Mouse (Mus musculus) liver, postnatal 0 days (tissue): ENCODE results near the gene Cdc42se1. TPM values are rescaled to one million over a fixed set of nuclear protein-coding genes. Genes with fewer than 3 reads are reported as not detected.

ENCODE experiments used
- ATAC-seq: fragments of 200-750 bp; cut with Nextera tagmentation; 2 replicates; pipeline ENCODE4 v1.8.0; 2017; ENCODE audit warnings: mild to moderate bottlenecking, moderate library complexity
- DNase-seq: peaks from one replicate; pipeline ENCODE4 v3.0.0-alpha.2; 2016
- H3K27ac ChIP-seq: fragments of 300-500 bp; sonication (generic); 2 replicates; pipeline ENCODE4 v1.5.1; 2014; ENCODE audit warnings: antibody characterized with exemption, moderate library complexity, mild to moderate bottlenecking, low read depth
- H3K27me3 ChIP-seq: fragments of 300-500 bp; sonication (generic); 2 replicates; pipeline ENCODE4 v1.6.1; 2014; ENCODE audit warnings: low read length, control low read depth, mixed read lengths; ENCODE audit not compliant: insufficient read depth
- H3K36me3 ChIP-seq: fragments of 300-500 bp; sonication (generic); replicated peaks from 2 replicates; pipeline ENCODE4 v1.6.1; 2014; ENCODE audit warnings: mild to moderate bottlenecking, control low read depth, low read length, moderate library complexity, mixed read lengths; ENCODE audit not compliant: insufficient read depth
- H3K4me1 ChIP-seq: fragments of 300-500 bp; sonication (generic); 2 replicates; pipeline ENCODE4 v1.6.1; 2014; ENCODE audit warnings: antibody characterized with exemption, mild to moderate bottlenecking, control low read depth; ENCODE audit not compliant: insufficient read depth
- H3K4me2 ChIP-seq: fragments of 300-500 bp; sonication (generic); 2 replicates; pipeline ENCODE4 v1.6.1; 2014; ENCODE audit warnings: low read depth, mild to moderate bottlenecking, low read length, moderate library complexity, mixed read lengths
- H3K4me3 ChIP-seq: fragments of 300-500 bp; sonication (generic); 2 replicates; pipeline ENCODE4 v1.5.1; 2014; ENCODE audit warnings: low read depth, low read length
- H3K9ac ChIP-seq: fragments of 300-500 bp; sonication (generic); replicated peaks from 2 replicates; pipeline ENCODE4 v1.6.1; 2014; ENCODE audit warnings: mild to moderate bottlenecking, moderate library complexity
- H3K9me3 ChIP-seq: fragments of 300-500 bp; sonication (generic); 2 replicates; pipeline ENCODE4 v1.6.1; 2016; ENCODE audit warnings: mild to moderate bottlenecking, control low read depth, low read length, mixed read lengths
- CTCF ChIP-seq: sonication (generic); IDR thresholded peaks from 2 replicates; pipeline ENCODE4 v1.5.1; 2016; ENCODE audit warnings: antibody characterized with exemption, low read depth
- EP300 ChIP-seq: IDR thresholded peaks from 2 replicates; pipeline ENCODE4 v1.6.1; 2016; ENCODE audit warnings: antibody characterized with exemption, low read depth, mild to moderate bottlenecking
- WGBS: fragments of 180-500 bp; shearing (Covaris S2); extraction: QIAGEN DNeasy Blood & Tissue Kit; methylation state at CpG from one replicate; pipeline ENCODE4 v1.1.7; 2014; ENCODE audit not compliant: insufficient replicate concordance; 5-methylcytosine and 5-hydroxymethylcytosine counted together
- polyA plus RNA-seq: library from polyadenylated mRNA; unstranded; fragments of >200 nt; fragmentation: Nextera tagmentation; extraction: Ambion mirVana; gene quantifications from 2 replicates; pipeline ENCODE4 v1.2.1, GENCODE M21; 2015

Gene Cdc42se1
- polyA plus RNA-seq, 1 experiment from 2014 or later: 31.7 TPM

- WGBS: 60% methylated on average over 6 of the region's 6 CpGs
- Histone ChIP-seq H3K4me1 (peaks cover 23% of the 10 kb centered on the region), H3K9ac (peak overlapping the region; percentile 96), H3K4me3 (peak overlapping the region; percentile 92), H3K9me3 (no peaks in the 10 kb centered on the region), H3K4me2 (peak overlapping the region; percentile 72), H3K27ac (peak overlapping the region; percentile 99), H3K27me3 (no peaks in the 10 kb centered on the region), H3K36me3 (peaks cover 21% of the 10 kb centered on the region)
- no peak for TF ChIP-seq EP300
- no peak for TF ChIP-seq CTCF
- ATAC-seq (no peak), DNase-seq (peak; percentile 38)
Measured at GRCm38 (mm10) chr3:95218466-95219137, 9.9 kb upstream of the Cdc42se1 start.

DNA sequence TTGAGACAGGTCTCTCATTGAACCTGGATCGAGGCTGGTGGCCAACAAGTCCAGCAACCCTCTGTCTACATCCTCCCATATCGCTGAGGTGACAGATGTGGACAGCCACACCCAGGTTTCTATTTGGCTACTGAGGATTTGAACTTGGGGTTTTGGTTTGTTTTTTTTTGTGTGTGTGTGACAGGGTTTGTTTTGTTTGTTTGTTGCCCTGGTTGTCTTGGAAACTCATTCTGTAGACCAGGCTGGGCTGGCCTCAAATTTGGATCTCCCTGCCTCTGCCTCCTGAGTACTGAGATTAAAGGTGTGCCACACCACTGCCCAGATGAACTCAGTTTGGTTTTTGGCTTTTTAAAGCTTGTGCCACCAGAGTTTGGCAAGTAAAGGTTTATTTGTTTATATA, 5.5 kb upstream of the Cdc42se1 start:
- H3K4me3 ChIP-seq: no peak overlapping the region
- TF ChIP-seq EP300 (no peak), CTCF (no peak)
- no peak overlapping the region for H3K27ac ChIP-seq
- ATAC-seq: no peak
- H3K9ac ChIP-seq: no peak overlapping the region
- H3K4me2 ChIP-seq: no peak overlapping the region
- no peaks in the 10 kb centered on the region for H3K9me3 ChIP-seq
- H3K27me3 ChIP-seq: no peaks in the 10 kb centered on the region
- peaks cover 10% of the 10 kb centered on the region for H3K4me1 ChIP-seq
- 84% methylated on average over 2 of the region's 2 CpGs for WGBS
- H3K36me3 ChIP-seq: 0 out of 2 replicates have a peak, but pooled peaks cover 6% of the 10 kb centered on the region
- no peak for DNase-seq

DNA sequence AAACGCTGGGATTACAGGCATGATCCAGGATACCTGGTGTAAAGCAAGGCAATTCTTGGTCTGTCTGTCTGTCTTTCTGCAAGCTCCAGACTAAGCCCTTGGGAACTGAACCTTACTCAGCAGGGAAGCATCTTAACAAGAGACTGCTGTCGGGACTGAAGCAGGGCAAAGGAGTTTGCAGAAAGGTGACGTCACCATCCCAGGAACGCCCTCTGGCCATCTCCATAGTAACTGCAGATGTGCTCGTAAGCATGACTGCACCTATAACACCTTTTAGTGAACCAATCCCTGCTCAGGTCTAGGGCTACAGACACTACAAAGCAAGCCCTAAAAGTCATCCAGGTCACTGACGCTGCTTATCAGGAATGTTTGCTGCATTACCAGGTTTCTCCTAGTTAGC, 4.2 kb upstream of the Cdc42se1 start:
- H3K4me3 ChIP-seq: no peak overlapping the region
- H3K4me2 ChIP-seq: no peak overlapping the region
- no peak overlapping the region for H3K9ac ChIP-seq
- no peaks in the 10 kb centered on the region for H3K27me3 ChIP-seq
- 0 out of 2 replicates have a peak, but pooled peaks cover 6% of the 10 kb centered on the region for H3K36me3 ChIP-seq
- TF ChIP-seq EP300 (no peak), CTCF (no peak)
- DNase-seq (peak; percentile 38), ATAC-seq (no peak)
- H3K4me1 ChIP-seq: peaks cover 3% of the 10 kb centered on the region; the same call in 1 of the 2 replicates
- no peak overlapping the region for H3K27ac ChIP-seq
- no peaks in the 10 kb centered on the region for H3K9me3 ChIP-seq
- 59% methylated on average over 6 of the region's 6 CpGs for WGBS

GRCm38 (mm10) chr3:95227214-95227613, 1.3 kb upstream of the Cdc42se1 start:
- no peak for TF ChIP-seq CTCF
- TF ChIP-seq EP300: no peak
- Histone ChIP-seq H3K9me3 (no peaks in the 10 kb centered on the region), H3K4me1 (peaks cover 27% of the 10 kb centered on the region), H3K9ac (no peak overlapping the region; the same call in 1 of the 2 replicates), H3K36me3 (peaks cover 5% of the 10 kb centered on the region), H3K4me2 (peak overlapping the region; percentile 95), H3K27ac (no peak overlapping the region), H3K4me3 (no peak overlapping the region), H3K27me3 (no peaks in the 10 kb centered on the region)
- ATAC-seq: no peak
- DNase-seq: no peak
- WGBS: 29% methylated on average over 1 of the region's 1 CpGs

DNA sequence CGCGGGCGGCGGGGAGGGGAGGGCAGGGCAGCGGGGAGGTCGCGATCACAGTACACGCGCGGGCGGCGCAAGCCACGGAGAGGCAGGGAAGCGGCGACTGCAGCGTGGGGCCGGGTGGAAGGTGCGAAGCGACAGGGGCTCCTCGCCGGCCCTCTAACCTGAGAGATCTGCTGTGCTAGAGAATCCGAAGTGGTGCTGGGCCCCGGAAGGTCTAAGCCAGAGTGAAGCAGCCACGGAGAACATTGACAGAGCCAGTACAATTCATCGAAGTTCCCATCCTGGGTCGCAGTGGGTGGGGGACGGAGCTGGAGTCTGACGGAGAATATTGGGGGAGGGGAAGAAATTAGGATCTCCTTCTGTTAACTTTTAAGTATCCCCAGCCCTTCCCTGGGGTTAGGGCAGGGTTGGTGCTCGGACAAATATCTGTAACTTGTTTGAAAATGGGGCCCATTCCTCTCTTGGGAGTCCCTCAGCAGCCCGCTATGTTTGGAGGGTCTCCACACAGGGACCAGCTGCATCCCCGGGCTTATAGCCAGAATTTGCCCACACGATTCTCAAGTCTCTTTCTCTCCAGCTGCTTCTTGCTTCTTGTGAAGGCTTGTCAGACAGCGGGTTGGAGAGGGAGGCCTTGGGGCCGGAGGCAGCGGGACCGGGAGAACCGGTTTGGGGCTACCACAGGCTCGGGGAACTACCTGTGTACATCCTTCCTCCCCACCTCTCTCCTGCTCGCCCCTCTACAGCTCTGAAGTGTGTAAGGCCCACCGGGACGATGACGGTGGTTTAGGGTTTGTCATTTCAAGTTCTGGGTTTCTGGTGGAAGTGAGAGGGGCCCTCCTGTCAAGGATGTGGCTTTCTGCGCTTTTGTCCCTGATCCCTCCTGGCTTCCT, 605 bp downstream of the Cdc42se1 start:
- H3K9me3 ChIP-seq: no peaks in the 10 kb centered on the region
- peak; percentile 46 for DNase-seq
- no peak for ATAC-seq
- H3K27me3 ChIP-seq: no peaks in the 10 kb centered on the region
- peak overlapping the region; percentile 95 for H3K4me2 ChIP-seq
- H3K27ac ChIP-seq: peak overlapping the region; percentile 94
- TF ChIP-seq CTCF (no peak), EP300 (no peak)
- peak overlapping the region; percentile 93 for H3K9ac ChIP-seq
- H3K4me3 ChIP-seq: peak overlapping the region; percentile 91
- peaks cover 31% of the 10 kb centered on the region for H3K4me1 ChIP-seq
- under 1% methylated on average over 43 of the region's 43 CpGs for whole genome bisulfite sequencing
- peaks cover 24% of the 10 kb centered on the region for H3K36me3 ChIP-seq
